Mouse (Mus musculus): ENCODE data around the gene Zfp653. TPM values are rescaled to one million over a fixed set of nuclear protein-coding genes. Genes with fewer than 3 reads are reported as not detected.

The Zfp653 gene
- 35.9 and 38.7 TPM in 2 replicates for polyA plus RNA-seq (2012; rRNA removed)

DNA sequence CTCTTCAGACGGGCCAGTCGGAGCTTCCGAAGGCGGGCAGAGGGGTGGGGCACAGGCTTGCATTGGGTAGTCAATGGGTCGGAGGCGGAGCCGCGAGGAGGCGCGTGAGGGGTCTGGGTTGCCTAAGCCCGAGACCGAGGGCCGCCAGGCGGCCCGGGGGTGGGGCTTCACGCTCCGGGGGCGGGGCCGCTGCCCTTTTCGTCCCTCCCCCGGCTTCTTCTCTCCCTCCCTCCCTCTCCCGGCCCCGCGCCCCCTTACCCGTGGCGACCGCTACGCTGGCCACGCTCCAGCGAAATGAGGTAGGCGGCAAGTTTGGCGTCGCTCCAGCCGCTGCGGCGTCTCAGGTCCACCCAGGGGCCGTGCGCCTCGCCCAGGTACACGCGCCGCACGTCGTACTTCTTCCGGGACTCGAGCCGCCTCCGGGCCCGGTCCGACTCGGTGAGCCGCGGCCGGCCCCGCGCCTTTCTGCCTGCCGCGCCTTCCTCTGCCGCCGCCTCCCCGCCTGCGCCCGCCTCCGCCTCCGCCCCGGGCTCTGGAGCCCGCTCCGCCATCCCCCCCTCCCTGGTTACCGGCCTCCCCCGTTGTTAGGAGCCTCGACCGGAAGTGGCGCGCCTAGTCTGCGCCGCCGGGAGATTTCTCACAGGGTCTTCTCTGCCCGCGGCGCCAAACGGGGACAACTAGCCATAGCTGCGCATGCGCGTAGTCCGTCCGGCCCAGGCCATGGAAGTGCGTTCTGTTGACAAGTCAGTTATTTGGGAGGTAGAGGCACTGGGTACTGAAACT is at the start of gene Zfp653, which contains the start of gene Gm49318:
TSS of gene Zfp653 (minus strand) at position 586 of the 783 bp plus-strand sequence.
TSS of gene Gm49318 (minus strand) at position 469 of the 783 bp plus-strand sequence.

GRCm38 (mm10) chr9:22116740-22117426 is 45.7 kb upstream of the Zfp653 start, which contains the start of gene Elof1:
Gene Elof1 (minus strand): TSS chr9:22117172.

GRCm38 (mm10) chr9:22098993-22099696 is 28.0 kb upstream of the Zfp653 start, which contains the start of gene Cnn1:
Gene Cnn1 (plus strand): TSS chr9:22099216.

DNA sequence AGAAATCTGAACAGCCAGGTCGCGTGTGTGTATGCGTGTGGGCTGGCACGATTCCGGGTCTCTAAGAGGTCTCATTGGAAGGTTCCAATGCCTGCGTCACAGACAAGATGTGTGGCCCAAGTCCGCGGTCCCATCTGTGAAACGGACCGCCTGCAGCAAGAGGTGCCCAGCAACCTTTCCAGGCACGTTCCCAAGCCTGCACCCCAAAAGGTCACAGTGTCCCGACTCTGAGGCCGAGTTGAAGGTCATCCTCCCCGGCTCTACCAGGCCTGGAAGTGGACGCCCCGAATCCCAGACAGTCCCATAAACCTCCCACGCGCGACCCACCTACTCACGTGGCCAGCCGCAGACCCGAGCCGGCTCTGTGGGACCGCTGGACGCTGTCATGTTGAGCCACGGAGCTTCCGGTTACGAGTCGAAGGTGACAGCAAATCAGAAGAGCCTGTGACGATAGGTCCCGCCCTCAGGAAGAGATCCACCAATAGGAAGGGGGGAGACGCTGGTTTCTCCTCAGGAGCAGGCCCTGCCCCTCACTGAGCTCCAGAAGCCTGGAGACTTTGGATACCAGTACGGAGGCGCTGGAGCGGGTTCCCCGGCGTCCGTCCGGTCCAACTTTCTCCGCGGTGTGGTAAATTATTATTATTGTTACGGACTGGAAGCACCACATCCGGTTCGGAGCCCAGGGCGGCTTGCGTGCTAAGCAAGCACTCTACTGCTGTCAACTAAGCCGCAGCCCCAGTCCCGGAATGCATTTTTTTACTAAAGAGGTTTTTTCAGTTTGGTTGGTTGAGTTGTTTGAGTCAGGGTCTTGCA is 14.1 kb upstream of the Zfp653 start, which contains the start of gene Ecsit:
TSS of gene Ecsit (minus strand) at position 417 of the 813 bp plus-strand sequence.

DNA sequence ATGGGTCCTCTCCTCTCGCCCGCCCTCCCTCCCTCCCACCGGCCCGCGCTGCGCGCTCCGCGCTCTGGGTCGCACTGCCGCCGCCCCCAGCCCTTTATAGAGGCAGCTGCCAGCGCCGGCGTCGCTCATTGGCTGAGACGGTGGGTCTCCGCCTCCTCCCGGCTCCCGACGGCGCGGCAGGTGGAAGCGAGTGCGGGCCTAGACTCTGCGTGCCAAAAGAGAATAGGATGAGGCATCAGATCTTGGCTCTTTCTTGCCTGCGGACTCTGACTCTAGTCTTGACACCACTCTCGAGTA is 19.3 kb downstream of the Zfp653 start, which contains the start of gene Elavl3:
TSS of gene Elavl3 (minus strand) at position 66 of the 297 bp plus-strand sequence.

Other genes with a start within 250 kb of the Zfp653 start
- gene Angptl8, start 235.9 kb downstream of the Zfp653 start, polyA plus RNA-seq (2012; rRNA removed) = 0.17 and 0.86 TPM in 2 replicates
- 47.1 and 89.7 TPM in 2 replicates for gene Dock6, start 218.7 kb downstream of the Zfp653 start, polyA plus RNA-seq (2012; rRNA removed)
- gene Rab3d, start 153.2 kb downstream of the Zfp653 start, polyA plus RNA-seq (2012; rRNA removed) = 7.1 and 10.0 TPM in 2 replicates
- gene Ccdc159, start 143.9 kb downstream of the Zfp653 start, polyA plus RNA-seq (2012; rRNA removed) = 7.9 and 8.4 TPM in 2 replicates
- 23.9 and 26.4 TPM in 2 replicates for gene Tmem205, start 143.8 kb downstream of the Zfp653 start, polyA plus RNA-seq (2012; rRNA removed)
- 30.6 and 36.7 TPM in 2 replicates for gene Plppr2, start 134.3 kb downstream of the Zfp653 start, polyA plus RNA-seq (2012; rRNA removed)
- gene Swsap1, start 115.6 kb downstream of the Zfp653 start, polyA plus RNA-seq (2012; rRNA removed) = 7.4 and 7.8 TPM in 2 replicates
- gene Epor, start 107.9 kb downstream of the Zfp653 start, polyA plus RNA-seq (2012; rRNA removed) = 12.4 and 18.9 TPM in 2 replicates
- 3.3 and 3.4 TPM in 2 replicates for gene Rgl3, start 81.9 kb downstream of the Zfp653 start, polyA plus RNA-seq (2012; rRNA removed)
- gene Ccdc151, start 68.7 kb downstream of the Zfp653 start, polyA plus RNA-seq (2012; rRNA removed) = 4.8 and 7.3 TPM in 2 replicates
- gene Prkcsh, start 68.6 kb downstream of the Zfp653 start, polyA plus RNA-seq (2012; rRNA removed) = 109 and 149 TPM in 2 replicates
- 84.7 and 86.4 TPM in 2 replicates for gene Elavl3, start 19.4 kb downstream of the Zfp653 start, polyA plus RNA-seq (2012; rRNA removed)
- gene Gm49318, start 117 bp downstream of the Zfp653 start, polyA plus RNA-seq (2012; rRNA removed) = 0.08 and 0.12 TPM in 2 replicates
- 19.9 and 30.4 TPM in 2 replicates for gene Ecsit, start 14.1 kb upstream of the Zfp653 start, polyA plus RNA-seq (2012; rRNA removed)
- 5.0 and 11.5 TPM in 2 replicates for gene Cnn1, start 27.8 kb upstream of the Zfp653 start, polyA plus RNA-seq (2012; rRNA removed)
- gene Elof1, start 45.8 kb upstream of the Zfp653 start, polyA plus RNA-seq (2012; rRNA removed) = 142 and 147 TPM in 2 replicates
- gene Acp5, start 64.3 kb upstream of the Zfp653 start, polyA plus RNA-seq (2012; rRNA removed) = 27.3 and 32.4 TPM in 2 replicates
- 49.8 and 79.8 TPM in 2 replicates for gene Pigyl, start 85.5 kb upstream of the Zfp653 start, polyA plus RNA-seq (2012; rRNA removed)
- gene Zfp872, start 116.7 kb upstream of the Zfp653 start, polyA plus RNA-seq (2012; rRNA removed) = 0.12 and 0.17 TPM in 2 replicates
- 10.3 and 12.2 TPM in 2 replicates for gene Zfp809, start 154.3 kb upstream of the Zfp653 start, polyA plus RNA-seq (2012; rRNA removed)
- 2.6 and 3.8 TPM in 2 replicates for gene Zfp599, start 188.5 kb upstream of the Zfp653 start, polyA plus RNA-seq (2012; rRNA removed)
- 37.2 and 44.6 TPM in 2 replicates for gene Zfp810, start 236.3 kb upstream of the Zfp653 start, polyA plus RNA-seq (2012; rRNA removed)

All from central nervous system, embryonic 11.5 days (tissue).